Mouse (Mus musculus) retina, embryonic 14.5 days (tissue): ENCODE measurements at regions not wholly inside any gene's neighbourhood (a gene's known extent, or its start where the extent isn't known, plus 50 kb on each side); places are given as distances from the start of the nearest gene placed in this dataset.

Experiments used
- DNase-seq: peaks from one replicate; pipeline ENCODE4 v3.0.0-alpha.2; 2015; ENCODE audit warnings: low spot score

DNA sequence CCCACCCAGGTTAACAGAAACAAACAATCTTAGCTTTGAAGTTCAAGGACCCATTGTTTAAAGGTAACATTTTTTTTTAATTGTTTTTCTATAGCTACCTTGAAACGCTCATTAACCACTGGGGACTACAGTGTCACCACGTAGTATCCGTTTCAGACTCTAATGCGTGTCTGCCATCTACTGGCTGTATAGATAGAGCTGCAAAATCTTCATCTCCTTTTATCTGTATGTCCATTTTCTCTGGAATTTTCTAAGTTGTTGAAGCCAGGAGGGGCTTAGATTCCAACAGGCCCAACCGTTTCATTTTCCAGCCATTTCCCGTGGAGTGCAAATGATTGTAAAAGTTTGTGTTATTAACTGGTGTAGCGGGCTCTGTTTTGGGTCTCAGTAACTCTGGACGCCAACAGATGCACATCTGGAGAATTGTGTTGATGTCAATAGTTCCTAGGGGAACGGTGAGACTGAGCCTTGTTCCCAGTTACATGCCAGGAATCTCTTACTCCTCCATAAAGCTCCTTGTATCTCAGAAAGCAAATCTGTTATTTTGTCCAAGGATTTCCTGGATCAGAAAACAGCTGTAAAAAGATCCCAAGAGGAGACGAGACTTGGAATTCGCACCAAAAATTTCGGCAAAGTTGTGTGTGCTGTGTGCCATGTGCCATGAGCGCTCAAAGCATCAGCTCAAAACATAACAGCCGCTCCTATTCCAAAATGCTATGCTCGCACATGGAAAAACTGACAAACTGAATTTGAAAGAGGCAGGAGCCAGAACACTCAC lies 158.8 kb upstream of the Phyhipl start:
- DNase-seq: peak; percentile 71

- DNase-seq: no peak
Measured at GRCm38 (mm10) chr10:70809411-70809810, 153.6 kb upstream of the Phyhipl start.

- no peak for DNase-seq
Measured at GRCm38 (mm10) chr10:70806786-70807385, 151.1 kb upstream of the Phyhipl start.

DNA sequence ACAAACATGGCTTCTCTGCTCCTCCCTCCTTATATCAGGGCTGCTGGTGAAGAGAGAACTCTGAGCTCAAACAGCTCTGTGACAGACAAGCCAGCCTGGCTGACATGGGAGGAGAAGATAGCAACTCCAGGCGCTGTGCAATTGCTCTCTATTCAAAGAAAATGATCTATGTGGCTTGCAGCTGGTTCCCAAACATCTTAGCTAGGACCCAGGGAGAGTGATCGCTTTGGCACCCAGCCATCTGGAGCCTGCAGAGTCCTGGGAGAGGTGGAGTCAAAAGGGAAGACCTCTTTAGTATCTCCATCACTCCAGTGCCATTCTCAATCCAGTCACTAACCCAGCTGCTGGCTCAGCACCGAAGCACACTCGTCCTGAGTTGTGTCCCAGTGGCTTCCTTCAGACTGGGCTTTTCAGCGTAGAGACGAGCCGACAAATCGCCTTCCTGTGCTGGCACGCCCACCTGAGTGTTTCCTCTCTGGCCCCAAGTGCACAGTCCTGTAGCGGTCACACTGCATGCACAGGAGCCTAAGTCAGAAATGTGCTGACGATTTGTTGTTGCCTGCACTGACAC lies 145.1 kb upstream of the Phyhipl start:
- no peak for DNase-seq

DNA sequence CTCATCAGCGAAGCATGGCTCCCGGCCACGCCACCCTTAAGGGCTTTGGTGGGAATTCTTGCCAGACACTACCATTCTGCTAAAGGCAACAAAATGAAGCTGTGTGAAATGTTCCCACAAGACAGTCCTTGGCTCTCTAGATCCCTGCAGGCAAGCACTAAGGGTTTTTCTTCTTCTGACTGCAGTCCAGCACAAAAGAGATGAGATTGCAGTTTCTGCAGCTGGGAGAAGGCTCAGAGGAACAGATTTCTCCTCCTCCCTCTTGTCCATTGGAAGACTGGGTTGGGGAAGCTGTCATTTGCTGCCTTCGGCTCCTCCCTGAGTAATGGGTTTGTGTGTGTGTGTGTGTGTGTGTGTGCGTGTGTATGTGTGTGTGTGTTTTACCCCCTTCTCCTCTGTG lies 144.1 kb upstream of the Phyhipl start:
- DNase-seq: no peak

DNA sequence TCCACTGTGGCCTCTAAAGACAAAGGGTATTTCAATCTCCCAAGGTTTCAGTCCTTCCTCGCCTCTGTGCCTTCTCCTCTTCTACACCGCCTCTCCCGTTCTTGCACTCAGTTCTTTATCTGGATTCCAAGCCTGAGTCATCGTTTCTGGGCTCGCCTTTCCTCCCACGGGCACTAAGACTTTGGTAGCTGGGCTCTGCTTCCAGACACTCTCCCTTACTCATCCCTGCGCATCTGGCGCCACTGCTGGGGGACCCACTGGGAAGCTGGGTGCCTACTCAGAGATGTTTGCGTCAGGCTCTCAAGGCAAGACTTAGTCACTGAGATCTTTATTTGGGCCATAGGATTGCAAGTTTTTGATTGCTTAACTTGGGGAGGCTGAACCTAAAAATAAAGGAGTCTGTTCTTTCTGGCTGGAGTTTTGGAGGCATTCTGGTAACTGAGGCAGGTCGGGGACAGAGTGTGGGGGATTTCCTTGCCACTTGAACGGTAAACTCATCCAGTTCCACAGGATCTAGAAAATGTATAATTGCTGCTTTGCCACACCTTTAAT lies 143.5 kb upstream of the Phyhipl start:
- no peak for DNase-seq

- peak; percentile 63 for DNase-seq
Measured at GRCm38 (mm10) chr10:70788814-70789452, 133.2 kb upstream of the Phyhipl start.

- DNase-seq: no peak
Measured at GRCm38 (mm10) chr10:70781036-70781435, 125.3 kb upstream of the Phyhipl start.

DNA sequence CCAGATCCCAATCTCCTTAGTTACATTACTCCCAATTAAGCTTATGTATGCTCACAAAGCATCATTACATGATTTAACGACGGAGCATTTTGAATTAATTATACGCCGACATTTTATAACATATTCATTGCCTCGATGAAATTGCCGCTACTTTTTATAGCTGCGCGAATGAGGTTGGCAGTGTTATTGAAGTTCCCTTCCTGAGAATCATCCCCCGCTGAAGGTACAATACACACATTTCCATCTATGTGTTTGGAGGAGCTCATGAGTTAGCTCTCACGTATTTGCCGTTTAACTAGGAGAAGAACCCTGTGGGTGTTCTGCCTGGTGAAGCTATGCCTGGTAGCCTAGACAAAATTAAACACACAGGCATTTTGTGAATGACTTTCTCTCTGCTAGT lies 122.8 kb upstream of the Phyhipl start:
- no peak for DNase-seq

DNA sequence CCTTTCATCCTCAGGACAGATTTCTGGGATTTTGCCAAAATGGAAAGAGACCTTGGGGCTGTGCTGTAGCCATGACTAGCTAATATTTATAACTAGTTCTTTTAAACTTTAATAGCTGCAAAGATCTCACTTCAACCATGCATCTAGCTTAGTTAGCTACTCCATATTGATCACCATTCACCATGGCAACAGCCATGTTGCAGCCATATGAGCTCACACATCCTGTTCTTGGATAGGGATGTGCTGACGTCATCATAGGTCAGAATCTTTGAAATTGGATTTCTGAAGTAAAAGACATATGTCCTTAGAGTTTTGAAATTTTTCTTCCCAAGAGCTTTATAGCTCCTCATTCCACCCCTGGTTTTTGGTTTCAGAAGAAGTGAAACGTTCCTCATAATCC lies 118.8 kb upstream of the Phyhipl start:
- DNase-seq: no peak

- DNase-seq: no peak
Measured at GRCm38 (mm10) chr10:70774159-70774558, 118.4 kb upstream of the Phyhipl start.

GRCm38 (mm10) chr10:70767461-70767860 lies 111.7 kb upstream of the Phyhipl start:
- DNase-seq: no peak

DNA sequence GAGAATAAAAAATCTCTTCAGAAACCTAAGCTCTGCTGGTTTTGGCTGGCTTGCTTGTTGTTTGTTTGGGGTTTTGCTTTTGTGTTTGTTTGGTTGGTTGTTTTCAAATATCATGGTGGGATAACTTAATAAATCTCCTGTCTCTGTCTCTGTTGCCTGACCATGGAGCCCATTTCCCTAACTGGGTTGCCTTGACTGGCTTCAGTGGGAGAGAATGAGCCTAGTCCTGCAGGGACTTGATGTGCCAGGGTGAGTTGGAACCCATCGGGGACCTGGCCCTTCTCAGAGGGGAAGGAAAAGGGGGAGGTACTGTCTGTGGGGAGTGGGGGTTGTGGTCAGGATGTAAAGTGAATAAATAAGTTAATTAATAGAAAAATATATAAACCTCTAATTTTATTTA lies 111.1 kb upstream of the Phyhipl start:
- DNase-seq: no peak

- DNase-seq: no peak
Measured at GRCm38 (mm10) chr10:70766450-70766849, 110.7 kb upstream of the Phyhipl start.

DNA sequence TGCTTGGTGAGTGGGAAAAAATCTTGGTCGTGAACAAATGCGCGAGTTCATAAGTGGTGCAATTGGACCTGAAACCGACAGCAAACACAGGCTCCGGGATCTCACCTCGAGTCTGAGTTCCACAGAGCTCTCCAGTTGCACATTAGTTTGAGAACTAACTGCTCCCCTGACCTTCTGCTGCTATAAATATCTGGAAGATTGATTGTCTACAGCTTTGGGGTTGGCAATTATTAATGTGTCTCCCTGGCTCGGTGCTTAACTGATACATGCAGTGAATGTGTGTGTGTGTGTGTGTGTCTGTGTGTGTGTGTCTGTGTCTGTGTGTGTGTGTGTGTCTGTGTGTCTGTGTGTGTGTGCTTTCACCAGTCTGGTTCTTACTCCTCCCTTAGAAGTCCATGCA lies 107.4 kb upstream of the Phyhipl start:
- no peak for DNase-seq

- DNase-seq: no peak
Measured at GRCm38 (mm10) chr10:70759686-70760085, 103.9 kb upstream of the Phyhipl start.

DNA sequence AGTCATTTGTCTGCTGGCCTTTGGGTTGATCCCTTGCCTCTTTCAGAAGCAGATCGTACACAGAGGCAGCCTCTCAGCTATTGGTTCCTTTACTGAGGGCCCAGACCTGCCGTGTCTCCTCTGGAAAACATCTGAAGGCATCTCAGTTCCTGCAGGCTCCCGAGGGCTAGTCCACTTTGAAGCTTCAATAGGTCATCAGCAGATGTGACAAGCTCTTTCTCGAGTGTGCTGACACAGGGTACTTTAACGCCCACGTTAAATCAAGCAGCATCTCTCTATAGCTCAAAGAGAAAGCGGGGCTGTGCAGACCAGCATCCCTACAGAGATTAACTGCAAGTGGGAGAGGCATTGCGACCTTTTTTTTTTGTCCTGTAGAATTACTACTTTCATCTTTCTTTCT lies 96.0 kb upstream of the Phyhipl start:
- DNase-seq: no peak

DNA sequence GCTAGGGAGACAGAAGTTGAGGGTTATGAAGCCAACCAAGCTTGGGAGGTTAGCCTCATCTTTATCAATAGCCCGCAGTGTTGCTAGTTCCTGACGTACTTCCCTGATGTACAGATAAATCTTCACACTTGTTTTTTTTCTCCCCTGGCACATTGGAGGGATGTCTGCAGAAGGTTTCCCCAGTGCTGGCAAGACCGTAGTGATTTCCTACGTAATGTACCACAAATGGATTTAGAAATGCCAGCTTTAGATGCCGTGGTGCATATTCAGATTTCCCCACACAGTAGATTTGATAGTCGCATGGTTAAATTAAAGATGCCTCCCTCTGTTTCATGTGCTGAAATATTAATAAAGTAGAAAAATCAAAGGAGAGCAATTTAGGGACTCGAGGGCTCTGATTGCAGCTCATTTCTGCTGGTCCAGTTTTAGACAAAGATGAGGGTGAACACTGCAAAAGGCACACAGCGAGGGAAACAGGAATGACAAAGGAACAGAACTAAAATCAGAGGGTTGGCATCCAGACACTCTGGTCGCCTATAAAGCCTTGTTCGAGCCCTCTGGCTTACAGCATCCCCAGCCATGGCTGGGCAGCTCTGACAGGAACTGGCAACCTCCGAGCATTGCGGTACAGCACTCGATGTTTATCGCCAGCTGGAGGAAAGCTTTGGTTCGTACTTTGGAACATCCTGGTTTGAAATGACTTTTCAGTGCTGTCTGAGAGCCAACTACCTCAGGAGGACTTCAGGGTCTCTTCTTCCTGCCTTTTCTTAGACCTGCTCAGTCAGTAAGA lies 94.8 kb upstream of the Phyhipl start:
- DNase-seq: no peak

- no peak for DNase-seq
Measured at GRCm38 (mm10) chr10:70746612-70747011, 90.8 kb upstream of the Phyhipl start.

DNA sequence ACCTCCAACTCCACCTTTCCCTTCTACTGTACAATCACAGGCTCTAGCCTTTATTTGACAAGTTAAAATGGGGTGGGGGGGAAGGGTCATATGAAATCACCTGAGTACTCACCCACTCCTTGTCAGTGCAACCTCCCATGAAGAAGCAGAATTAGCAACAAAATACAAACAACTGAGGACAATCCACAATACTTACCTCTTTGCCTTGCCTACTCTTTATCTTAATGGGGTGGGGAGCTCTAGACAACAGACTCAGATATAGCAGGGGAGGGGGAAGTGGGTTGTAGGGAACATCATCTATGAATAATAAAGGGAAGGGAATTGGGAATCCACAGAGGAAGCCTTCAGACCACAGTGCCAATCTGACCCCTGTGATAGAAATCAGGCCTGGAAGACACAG lies 86.1 kb upstream of the Phyhipl start:
- no peak for DNase-seq

DNA sequence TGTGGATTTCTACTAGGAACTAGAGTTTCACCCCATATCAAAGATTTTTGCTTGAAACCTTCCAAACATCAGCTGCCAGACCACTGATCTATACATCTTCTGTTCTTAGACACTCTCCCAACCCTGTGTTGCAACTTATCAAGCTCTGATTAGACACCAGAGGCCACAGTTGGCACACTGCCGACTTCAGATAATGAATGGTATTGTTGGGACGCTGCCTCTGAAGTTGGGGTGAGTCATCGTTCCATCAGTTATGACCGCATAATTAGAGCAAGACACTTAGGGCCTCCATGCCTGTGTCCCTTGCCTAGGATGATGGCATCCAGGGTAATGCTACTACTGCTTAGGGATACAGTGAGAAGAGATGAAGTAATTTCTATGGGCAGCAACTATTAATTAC lies 84.3 kb upstream of the Phyhipl start:
- DNase-seq: no peak
